Mouse (Mus musculus) kidney, adult 2 months (tissue): Measurements from ENCODE around the gene Psmc6.

Experiments used
- CTCF ChIP-seq: fragments of 200-500 bp; conservative IDR thresholded peaks from 2 replicates; pipeline ENCODE4 v1.5.1; 2011; ENCODE audit warnings: low read depth, mild to moderate bottlenecking, control low read depth, low read length, moderate library complexity, mixed read lengths; ENCODE audit not compliant: insufficient read depth, insufficient read length
- POLR2A ChIP-seq: fragments of 200-500 bp; IDR thresholded peaks from one replicate; pipeline ENCODE4 v1.6.1; 2011; ENCODE audit warnings: low read depth, low read length, control low read depth

DNA sequence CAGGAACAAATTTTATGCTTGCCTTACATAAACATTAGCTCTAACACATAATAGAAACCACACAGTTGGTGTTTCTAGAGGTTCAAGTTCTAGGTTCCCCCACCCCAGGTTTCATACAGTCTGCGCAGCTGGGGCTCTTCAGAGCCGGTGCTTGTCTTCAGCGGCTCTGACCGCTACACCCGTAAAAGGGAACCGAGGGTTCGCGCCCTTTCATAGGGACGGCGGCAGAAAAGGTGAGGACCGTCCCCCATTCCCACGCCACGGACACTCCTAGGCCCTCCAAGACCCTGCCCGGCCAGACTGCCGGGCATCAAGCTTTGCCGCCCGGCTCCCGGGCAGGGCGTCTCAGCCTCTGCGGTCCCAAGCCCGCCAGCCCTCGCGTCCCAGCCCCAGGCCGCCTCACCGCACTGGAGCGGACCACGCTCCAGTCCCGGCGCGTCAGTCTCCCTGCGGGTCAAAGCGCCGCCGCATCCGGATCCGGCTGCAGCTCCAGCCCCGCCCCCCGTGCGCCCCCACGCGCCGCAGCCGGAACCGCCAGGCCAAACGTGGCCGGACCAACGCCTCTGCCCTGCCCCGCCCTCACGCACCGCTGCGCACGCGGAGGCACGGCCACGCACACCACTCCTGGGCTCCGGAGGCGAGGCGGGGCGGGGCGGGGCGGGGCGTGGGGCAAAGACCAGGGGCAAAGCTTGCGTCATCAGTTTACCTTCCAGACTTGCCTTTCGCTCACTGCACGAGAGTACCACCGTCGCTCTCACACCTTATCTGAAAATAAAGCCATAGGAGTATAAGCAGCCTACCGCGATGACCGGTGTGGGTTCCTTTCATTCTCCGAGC, 59.0 kb downstream of the Psmc6 start:
- TF ChIP-seq CTCF (no peak), POLR2A (no peak)
